Mouse (Mus musculus) stomach, embryonic 14.5 days (tissue): ENCODE measurements around the gene Zeb2. TPM values are rescaled to one million over a fixed set of nuclear protein-coding genes. Genes with fewer than 3 reads are reported as not detected.

Experiments
- ATAC-seq: fragments of 200-750 bp; cut with Nextera tagmentation; 2 replicates; pipeline ENCODE4 v1.8.0; 2017; ENCODE audit warnings: low read depth, moderate TSS enrichment; ENCODE audit not compliant: insufficient number of reproducible peaks, insufficient read depth, low FRiP score
- H3K27ac ChIP-seq: fragments of 300-500 bp; sonication (generic); 2 replicates; pipeline ENCODE4 v1.5.1; 2014; ENCODE audit warnings: mild to moderate bottlenecking, low read length, moderate library complexity, mixed read lengths
- H3K27me3 ChIP-seq: fragments of 300-500 bp; sonication (generic); 2 replicates; pipeline ENCODE4 v1.6.1; 2014; ENCODE audit warnings: low read length, control low read depth, mixed read lengths; ENCODE audit not compliant: control insufficient read depth, insufficient read depth
- H3K36me3 ChIP-seq: fragments of 300-500 bp; sonication (generic); 2 replicates; pipeline ENCODE4 v1.6.1; 2014; ENCODE audit warnings: mild to moderate bottlenecking, control low read depth, low read length, moderate library complexity, mixed read lengths; ENCODE audit not compliant: control insufficient read depth, insufficient read depth
- H3K4me1 ChIP-seq: fragments of 300-500 bp; sonication (generic); 2 replicates; pipeline ENCODE4 v1.6.1; 2014; ENCODE audit warnings: low read length, control low read depth, mixed read lengths; ENCODE audit not compliant: control insufficient read depth, insufficient read depth
- H3K4me2 ChIP-seq: fragments of 300-500 bp; sonication (generic); replicated peaks from 2 replicates; pipeline ENCODE4 v1.6.1; 2014; ENCODE audit warnings: low read depth, low read length, control low read depth
- H3K4me3 ChIP-seq: fragments of 300-500 bp; sonication (generic); 2 replicates; pipeline ENCODE4 v1.5.1; 2014; ENCODE audit warnings: low read depth, low read length, control low read depth
- H3K9ac ChIP-seq: fragments of 300-500 bp; sonication (generic); replicated peaks from 2 replicates; pipeline ENCODE4 v1.6.1; 2014; ENCODE audit warnings: low read depth, mild to moderate bottlenecking, control low read depth, low read length, moderate library complexity, mixed read lengths
- H3K9me3 ChIP-seq: fragments of 300-500 bp; sonication (generic); 2 replicates; pipeline ENCODE4 v1.6.1; 2016; ENCODE audit warnings: low read depth, low read length, control low read depth; ENCODE audit not compliant: control insufficient read depth
- WGBS: fragments of 180-500 bp; shearing (Covaris S2); extraction: QIAGEN DNeasy Blood & Tissue Kit; methylation state at CpG from one replicate; pipeline ENCODE4 v1.1.7; 2014; 5-methylcytosine and 5-hydroxymethylcytosine counted together
- polyA plus RNA-seq: library from polyadenylated mRNA; unstranded; fragments of >200 nt; fragmentation: Nextera tagmentation; extraction: Ambion mirVana; gene quantifications from 2 replicates; pipeline ENCODE4 v1.2.1, GENCODE M21; 2014

The Zeb2 gene
- polyA plus RNA-seq, 1 experiment from 2014 or later = 73.2 TPM

DNA sequence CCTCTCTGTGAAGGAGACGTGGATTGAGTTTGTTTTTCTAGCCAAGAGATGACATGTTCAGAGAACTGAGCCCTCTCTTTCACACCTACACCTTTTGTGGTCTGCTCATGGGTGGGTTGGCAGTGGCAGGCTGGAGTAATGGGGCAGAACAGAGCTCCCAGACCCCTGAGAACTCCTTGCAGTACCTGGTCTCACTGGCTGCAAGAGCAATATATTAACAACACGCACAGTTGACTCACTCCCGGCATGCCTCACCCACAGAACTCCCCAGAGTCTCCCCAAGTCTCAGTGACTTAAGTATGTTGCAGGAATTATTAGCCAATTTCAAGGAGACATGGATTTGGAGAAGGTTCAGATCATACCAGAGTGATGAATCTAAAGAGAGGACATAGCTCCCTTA lies 140.1 kb downstream of the Zeb2 start:
- Histone ChIP-seq H3K4me1 (0 out of 2 replicates have a peak, but pooled peaks cover 14% of the 10 kb centered on the region), H3K36me3 (no peaks in the 10 kb centered on the region), H3K4me3 (no peak overlapping the region), H3K27ac (no peak overlapping the region), H3K9me3 (no peaks in the 10 kb centered on the region), H3K4me2 (no peak overlapping the region), H3K27me3 (no peaks in the 10 kb centered on the region), H3K9ac (no peak overlapping the region)
- WGBS = 54% methylated on average over 3 of the region's 3 CpGs
- no peak for ATAC-seq

DNA sequence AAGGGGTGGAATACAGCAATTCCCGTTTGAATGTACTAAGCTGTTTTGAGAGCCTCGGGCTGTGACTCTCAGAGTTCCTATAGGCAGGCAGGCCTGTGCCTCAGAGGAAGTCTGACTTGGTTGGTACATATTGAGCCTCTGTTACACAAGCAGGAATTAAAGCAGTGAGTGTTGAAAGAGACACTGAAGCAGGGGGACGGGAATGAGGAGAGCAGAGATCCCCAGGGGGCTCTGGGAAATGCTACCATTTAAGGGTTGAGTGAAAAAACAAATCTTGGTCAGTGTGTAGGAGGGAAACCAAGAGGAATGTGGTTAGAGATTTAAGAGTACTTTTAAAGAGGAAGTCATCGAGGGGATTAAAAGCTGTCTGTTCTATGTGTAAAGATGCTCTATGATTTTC lies 140.7 kb downstream of the Zeb2 start:
- no peaks in the 10 kb centered on the region for H3K36me3 ChIP-seq
- H3K4me3 ChIP-seq = no peak overlapping the region
- H3K27me3 ChIP-seq = no peaks in the 10 kb centered on the region
- no peaks in the 10 kb centered on the region for H3K9me3 ChIP-seq
- ATAC-seq = no peak
- H3K9ac ChIP-seq = no peak overlapping the region
- H3K4me1 ChIP-seq = 0 out of 2 replicates have a peak, but pooled peaks cover 14% of the 10 kb centered on the region
- 40% methylated on average over 4 of the region's 4 CpGs for WGBS
- H3K27ac ChIP-seq = no peak overlapping the region
- H3K4me2 ChIP-seq = no peak overlapping the region

DNA sequence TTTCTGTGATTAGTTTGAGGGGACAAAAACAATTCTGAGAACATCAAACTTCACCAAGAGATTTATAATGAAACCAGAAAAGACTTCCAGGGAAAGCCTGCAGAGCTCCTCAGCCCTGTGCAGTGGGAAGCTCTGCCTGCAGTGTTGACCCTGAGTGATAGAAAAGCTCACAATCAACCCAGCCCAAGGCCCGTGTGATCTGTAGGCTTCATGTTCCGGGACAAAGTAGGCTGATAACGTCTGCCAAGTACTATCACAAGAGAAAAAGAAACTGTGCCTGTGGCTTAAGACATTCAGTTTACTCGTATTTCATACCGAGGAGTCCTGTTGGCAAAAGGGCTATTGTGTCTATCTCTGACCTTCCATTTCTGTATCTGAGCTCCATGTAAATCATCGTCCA lies 143.4 kb downstream of the Zeb2 start:
- WGBS = 78% methylated on average over 6 of the region's 6 CpGs
- Histone ChIP-seq H3K4me1 (0 out of 2 replicates have a peak, but pooled peaks cover 6% of the 10 kb centered on the region), H3K4me2 (no peak overlapping the region), H3K27ac (no peak overlapping the region), H3K4me3 (no peak overlapping the region), H3K27me3 (no peaks in the 10 kb centered on the region), H3K9me3 (no peaks in the 10 kb centered on the region), H3K9ac (no peak overlapping the region), H3K36me3 (no peaks in the 10 kb centered on the region)
- ATAC-seq = no peak

DNA sequence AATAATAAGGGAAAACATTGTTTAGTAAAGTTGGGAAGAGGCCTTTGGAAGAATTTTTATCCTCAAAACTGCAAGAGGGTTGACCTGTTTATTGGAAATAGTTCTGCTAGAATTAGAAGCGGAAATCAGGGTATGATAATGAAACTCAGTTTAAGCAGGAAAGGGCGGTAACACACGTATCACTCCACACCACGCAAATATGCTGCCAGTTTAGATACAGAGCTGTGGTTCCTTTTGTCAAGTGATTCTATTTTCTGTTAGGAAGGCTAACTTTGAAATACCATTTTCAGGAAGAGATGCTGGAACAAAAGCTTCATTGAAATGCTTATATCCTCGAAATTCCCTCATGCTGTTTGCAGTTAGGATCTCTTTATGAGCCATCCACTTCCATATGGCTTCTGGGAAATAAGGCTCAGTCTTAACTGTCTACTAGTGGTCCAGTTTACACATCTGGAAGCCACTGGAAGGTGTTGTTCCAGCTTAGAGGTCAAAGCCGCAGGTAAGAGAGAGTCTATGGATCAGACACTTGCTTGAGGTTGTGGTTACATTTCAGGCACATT lies 147.0 kb downstream of the Zeb2 start:
- Histone ChIP-seq H3K27me3 (no peaks in the 10 kb centered on the region), H3K4me2 (no peak overlapping the region), H3K27ac (no peak overlapping the region), H3K9ac (no peak overlapping the region), H3K9me3 (no peaks in the 10 kb centered on the region), H3K4me1 (no peaks in the 10 kb centered on the region), H3K4me3 (no peak overlapping the region), H3K36me3 (no peaks in the 10 kb centered on the region)
- ATAC-seq = no peak
- WGBS = 90% methylated on average over 6 of the region's 6 CpGs

GRCm38 (mm10) chr2:44969640-44970039 lies 147.6 kb downstream of the Zeb2 start:
- Histone ChIP-seq H3K36me3 (no peaks in the 10 kb centered on the region), H3K9ac (no peak overlapping the region), H3K4me2 (no peak overlapping the region), H3K27ac (no peak overlapping the region), H3K9me3 (no peaks in the 10 kb centered on the region), H3K27me3 (no peaks in the 10 kb centered on the region), H3K4me3 (no peak overlapping the region), H3K4me1 (no peaks in the 10 kb centered on the region)
- WGBS = 95% methylated on average over 1 of the region's 1 CpGs
- no peak for ATAC-seq

GRCm38 (mm10) chr2:44969226-44969625 lies 148.0 kb downstream of the Zeb2 start:
- Histone ChIP-seq H3K9ac (no peak overlapping the region), H3K4me1 (no peaks in the 10 kb centered on the region), H3K9me3 (no peaks in the 10 kb centered on the region), H3K27ac (no peak overlapping the region), H3K4me3 (no peak overlapping the region), H3K36me3 (no peaks in the 10 kb centered on the region), H3K27me3 (no peaks in the 10 kb centered on the region), H3K4me2 (no peak overlapping the region)
- ATAC-seq = no peak
- 66% methylated on average over 2 of the region's 2 CpGs for WGBS

- H3K27ac ChIP-seq = no peak overlapping the region
- no peaks in the 10 kb centered on the region for H3K4me1 ChIP-seq
- no peaks in the 10 kb centered on the region for H3K9me3 ChIP-seq
- H3K9ac ChIP-seq = no peak overlapping the region
- 65% methylated on average over 2 of the region's 2 CpGs for WGBS
- no peak for ATAC-seq
- no peak overlapping the region for H3K4me2 ChIP-seq
- H3K4me3 ChIP-seq = no peak overlapping the region
- no peaks in the 10 kb centered on the region for H3K36me3 ChIP-seq
- no peaks in the 10 kb centered on the region for H3K27me3 ChIP-seq
Observed at GRCm38 (mm10) chr2:44965834-44966555, 151.2 kb downstream of the Zeb2 start.

DNA sequence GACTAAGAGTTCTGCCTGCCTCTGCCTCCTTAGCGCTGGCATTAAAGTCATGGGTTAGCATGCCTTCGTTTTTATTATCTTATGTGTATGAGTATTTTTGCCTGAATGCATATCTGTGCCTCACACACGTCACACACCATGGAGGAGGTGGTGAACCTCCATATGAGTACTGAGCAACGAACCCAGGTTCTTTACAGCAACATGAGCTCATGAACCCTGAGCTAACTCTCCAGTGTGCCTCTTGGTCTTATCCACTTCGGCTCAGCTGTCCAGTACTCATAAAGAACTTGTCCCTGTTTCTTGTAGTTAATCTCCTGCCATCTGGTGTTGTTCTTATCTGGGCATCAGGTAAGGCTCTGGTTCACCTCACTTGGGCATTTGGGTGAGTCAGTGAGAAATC lies 154.6 kb downstream of the Zeb2 start:
- Histone ChIP-seq H3K27me3 (no peaks in the 10 kb centered on the region), H3K4me2 (no peak overlapping the region), H3K9me3 (no peaks in the 10 kb centered on the region), H3K27ac (no peak overlapping the region), H3K36me3 (no peaks in the 10 kb centered on the region), H3K4me3 (no peak overlapping the region), H3K4me1 (no peaks in the 10 kb centered on the region), H3K9ac (no peak overlapping the region)
- no peak for ATAC-seq
- 89% methylated on average over 5 of the region's 5 CpGs for WGBS

DNA sequence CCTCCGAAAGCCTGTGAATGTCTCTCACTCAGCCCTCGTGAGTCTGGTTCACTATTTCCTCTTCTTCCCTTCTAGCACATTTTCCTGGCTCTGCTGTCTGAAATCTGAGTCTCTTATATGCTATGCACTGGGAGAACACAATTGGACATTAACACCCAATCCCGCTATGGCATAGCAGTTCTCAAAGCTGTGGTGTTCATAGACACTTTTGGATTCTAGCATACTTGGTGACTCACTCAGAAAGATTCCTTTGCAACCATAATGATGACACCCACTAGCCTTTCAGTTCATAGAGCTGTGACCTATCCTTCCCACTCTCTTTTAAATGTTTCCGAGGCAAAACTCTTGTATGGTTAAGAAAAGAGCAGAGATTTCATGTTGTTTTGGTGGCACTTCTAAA lies 156.0 kb downstream of the Zeb2 start:
- Histone ChIP-seq H3K4me2 (no peak overlapping the region), H3K4me3 (no peak overlapping the region), H3K36me3 (no peaks in the 10 kb centered on the region), H3K9me3 (no peaks in the 10 kb centered on the region), H3K27ac (no peak overlapping the region), H3K9ac (no peak overlapping the region), H3K27me3 (no peaks in the 10 kb centered on the region), H3K4me1 (no peaks in the 10 kb centered on the region)
- WGBS = 91% methylated on average over 4 of the region's 4 CpGs
- ATAC-seq = no peak
